Mouse (Mus musculus) heart, embryonic 13.5 days (tissue): ENCODE data around the gene Olfr1513. TPM values are rescaled to one million over a fixed set of nuclear protein-coding genes. Genes with fewer than 3 reads are reported as not detected.
A peak's percentile ranks its signal among the peaks of the same experiment; 100 is the strongest.
"Not testable (repeated sequence)": the region's sequence is repeated elsewhere in the genome, so short reads cannot be mapped to it uniquely, and the experiment has no call there.

Experiments used
- ATAC-seq: fragments of 200-750 bp; cut with Nextera tagmentation; 2 replicates; pipeline ENCODE4 v1.8.0; 2017; ENCODE audit warnings: moderate TSS enrichment; ENCODE audit not compliant: insufficient number of reproducible peaks, low FRiP score, low TSS enrichment; ENCODE audit errors: extremely low read depth
- H3K27ac ChIP-seq: fragments of 300-500 bp; sonication (generic); replicated peaks from 2 replicates; pipeline ENCODE4 v1.5.1; 2015; ENCODE audit warnings: moderate library complexity, mild to moderate bottlenecking, inconsistent platforms
- H3K27me3 ChIP-seq: fragments of 300-500 bp; sonication (generic); replicated peaks from 2 replicates; pipeline ENCODE4 v1.6.1; 2015; ENCODE audit warnings: mild to moderate bottlenecking, inconsistent platforms
- H3K36me3 ChIP-seq: fragments of 300-500 bp; sonication (generic); 2 replicates; pipeline ENCODE4 v1.6.1; 2015; ENCODE audit warnings: mild to moderate bottlenecking, inconsistent platforms
- H3K4me1 ChIP-seq: fragments of 300-500 bp; sonication (generic); 2 replicates; pipeline ENCODE4 v1.6.1; 2015; ENCODE audit warnings: inconsistent platforms
- H3K4me2 ChIP-seq: fragments of 300-500 bp; sonication (generic); 2 replicates; pipeline ENCODE4 v1.6.1; 2015; ENCODE audit warnings: inconsistent platforms, mild to moderate bottlenecking, moderate library complexity
- H3K4me3 ChIP-seq: fragments of 300-500 bp; sonication (generic); 2 replicates; pipeline ENCODE4 v1.5.1; 2015; ENCODE audit warnings: moderate library complexity, mild to moderate bottlenecking, inconsistent platforms
- H3K9ac ChIP-seq: fragments of 300-500 bp; sonication (generic); 2 replicates; pipeline ENCODE4 v1.6.1; 2015; ENCODE audit warnings: inconsistent platforms, mild to moderate bottlenecking, moderate library complexity
- H3K9me3 ChIP-seq: fragments of 300-500 bp; sonication (generic); 2 replicates; pipeline ENCODE4 v1.6.1; 2016; ENCODE audit warnings: inconsistent platforms
- WGBS: fragments of 180-500 bp; shearing (Covaris S2); methylation state at CpG from one replicate; pipeline ENCODE4 v1.1.7; 2015; ENCODE audit warnings: mixed read lengths; 5-methylcytosine and 5-hydroxymethylcytosine counted together
- polyA plus RNA-seq: library from polyadenylated mRNA; unstranded; fragments of >200 nt; fragmentation: Nextera tagmentation; extraction: Ambion mirVana; gene quantifications from 2 replicates; pipeline ENCODE4 v1.2.1, GENCODE M21; 2015

The Olfr1513 gene
- polyA plus RNA-seq: not detected in 2 replicates

- WGBS: 57% methylated on average over 4 of the region's 4 CpGs
- Histone ChIP-seq H3K27ac (no peak within 1 kb of the TSS), H3K36me3 (no peaks in the 10 kb centered on the region), H3K4me3 (no peak within 1 kb of the TSS), H3K4me2 (no peak within 1 kb of the TSS), H3K27me3 (no peaks in the 10 kb centered on the region), H3K9me3 (no peaks in the 10 kb centered on the region), H3K9ac (no peak within 1 kb of the TSS), H3K4me1 (no peaks in the 10 kb centered on the region)
- ATAC-seq: no peak
These were observed at the start of gene Olfr1513 for GRCm38 (mm10) chr14:52356308-52356707. Gene Olfr1513 (minus strand): TSS chr14:52356408.

GRCm38 (mm10) chr14:52397279-52397678, 41.1 kb upstream of the Olfr1513 start, which contains the start of gene Olfr1511:
Gene Olfr1511 (minus strand): TSS chr14:52397379.
- Histone ChIP-seq H3K27ac (no peak within 1 kb of the TSS), H3K36me3 (no peaks in the 10 kb centered on the region), H3K4me1 (no peaks in the 10 kb centered on the region), H3K4me3 (no peak within 1 kb of the TSS), H3K4me2 (no peak within 1 kb of the TSS), H3K9ac (no peak within 1 kb of the TSS), H3K9me3 (no peaks in the 10 kb centered on the region), H3K27me3 (no peaks in the 10 kb centered on the region)
- no peak for ATAC-seq
- WGBS: 66% methylated on average over 4 of the region's 4 CpGs

- not testable (repeated sequence) for H3K9ac ChIP-seq, H3K4me2 ChIP-seq, H3K27ac ChIP-seq, H3K4me1 ChIP-seq, H3K27me3 ChIP-seq, H3K4me3 ChIP-seq, ATAC-seq, H3K36me3 ChIP-seq, H3K9me3 ChIP-seq
- WGBS: 77% methylated on average over 9 of the region's 9 CpGs
These were observed 34.1 kb upstream of the Olfr1513 start for GRCm38 (mm10) chr14:52390084-52390848.

- WGBS: 70% methylated on average over 2 of the region's 2 CpGs
- Histone ChIP-seq H3K4me3 (no peak within 1 kb of the TSS), H3K9ac (no peak within 1 kb of the TSS)
These were observed 22.9 kb upstream of the Olfr1513 start, which contains the start of gene Olfr1512 for GRCm38 (mm10) chr14:52379068-52379467. Gene Olfr1512 (minus strand): TSS chr14:52379168.

GRCm38 (mm10) chr14:52368741-52369140, 12.5 kb upstream of the Olfr1513 start:
- H3K4me2 ChIP-seq: no peak overlapping the region
- no peaks in the 10 kb centered on the region; the same call in 1 of the 2 replicates for H3K9me3 ChIP-seq
- no peak overlapping the region for H3K27ac ChIP-seq
- no peak overlapping the region for H3K9ac ChIP-seq
- H3K27me3 ChIP-seq: no peaks in the 10 kb centered on the region
- no peak for ATAC-seq
- no peaks in the 10 kb centered on the region for H3K36me3 ChIP-seq
- H3K4me3 ChIP-seq: no peak overlapping the region
- 80% methylated on average over 3 of the region's 3 CpGs for WGBS
- no peaks in the 10 kb centered on the region for H3K4me1 ChIP-seq

More at GRCm38 (mm10) chr14:52379068-52379467, 22.9 kb upstream of the Olfr1513 start, which contains the start of gene Olfr1512:
- no peaks in the 10 kb centered on the region for H3K9me3 ChIP-seq
- H3K36me3 ChIP-seq: no peaks in the 10 kb centered on the region
- no peaks in the 10 kb centered on the region for H3K27me3 ChIP-seq
- no peak within 1 kb of the TSS for H3K27ac ChIP-seq
- no peaks in the 10 kb centered on the region for H3K4me1 ChIP-seq
- H3K4me2 ChIP-seq: no peak within 1 kb of the TSS
- no peak for ATAC-seq

- Histone ChIP-seq H3K4me3 (no peak overlapping the region), H3K4me2 (no peak overlapping the region), H3K9me3 (peaks cover 3% of the 10 kb centered on the region; the same call in 1 of the 2 replicates), H3K27me3 (peaks cover 12% of the 10 kb centered on the region; the same call in 1 of the 2 replicates), H3K9ac (no peak overlapping the region), H3K27ac (no peak overlapping the region), H3K36me3 (no peaks in the 10 kb centered on the region), H3K4me1 (no peaks in the 10 kb centered on the region)
- ATAC-seq: no peak
- WGBS: 71% methylated on average over 6 of the region's 6 CpGs
These were observed 16.7 kb downstream of the Olfr1513 start for GRCm38 (mm10) chr14:52339512-52339852.

GRCm38 (mm10) chr14:52338751-52339511, 17.3 kb downstream of the Olfr1513 start:
- H3K9me3 ChIP-seq: no peaks in the 10 kb centered on the region
- no peaks in the 10 kb centered on the region for H3K36me3 ChIP-seq
- no peaks in the 10 kb centered on the region for H3K4me1 ChIP-seq
- H3K27ac ChIP-seq: no peak overlapping the region
- H3K27me3 ChIP-seq: peaks cover 12% of the 10 kb centered on the region; the same call in 1 of the 2 replicates
- WGBS: 25% methylated on average over 21 of the region's 21 CpGs
- H3K9ac ChIP-seq: no peak overlapping the region
- H3K4me3 ChIP-seq: peak overlapping the region; percentile 21
- peak overlapping the region; percentile 50 for H3K4me2 ChIP-seq
- no peak for ATAC-seq

- Histone ChIP-seq H3K4me2 (no peak overlapping the region), H3K27ac (no peak overlapping the region), H3K9me3 (no peaks in the 10 kb centered on the region), H3K9ac (no peak overlapping the region), H3K36me3 (no peaks in the 10 kb centered on the region), H3K4me1 (peaks cover 12% of the 10 kb centered on the region; the same call in 1 of the 2 replicates), H3K27me3 (peaks cover 52% of the 10 kb centered on the region), H3K4me3 (no peak overlapping the region)
- ATAC-seq: no peak
- WGBS: 63% methylated on average over 1 of the region's 3 CpGs
These were observed 24.0 kb downstream of the Olfr1513 start for GRCm38 (mm10) chr14:52332171-52332570.

GRCm38 (mm10) chr14:52331069-52331750, 25.0 kb downstream of the Olfr1513 start:
- Histone ChIP-seq H3K4me3 (no peak overlapping the region), H3K36me3 (no peaks in the 10 kb centered on the region), H3K27me3 (peaks cover 62% of the 10 kb centered on the region), H3K4me2 (no peak overlapping the region), H3K9ac (no peak overlapping the region), H3K9me3 (no peaks in the 10 kb centered on the region), H3K4me1 (peaks cover 12% of the 10 kb centered on the region; the same call in 1 of the 2 replicates), H3K27ac (no peak overlapping the region)
- no peak for ATAC-seq
- 30% methylated on average over 4 of the region's 4 CpGs for WGBS

- no peak for ATAC-seq
- WGBS: 2% methylated on average over 26 of the region's 26 CpGs
- H3K27me3 ChIP-seq: peaks cover 73% of the 10 kb centered on the region
- no peaks in the 10 kb centered on the region for H3K36me3 ChIP-seq
- peak within 1 kb of the TSS; percentile 55 for H3K4me3 ChIP-seq
- H3K4me1 ChIP-seq: peaks cover 12% of the 10 kb centered on the region; the same call in 1 of the 2 replicates
- peak within 1 kb of the TSS; percentile 80 for H3K4me2 ChIP-seq
- no peaks in the 10 kb centered on the region for H3K9me3 ChIP-seq
- H3K9ac ChIP-seq: peak within 1 kb of the TSS; percentile 70
- no peak within 1 kb of the TSS for H3K27ac ChIP-seq
These were observed 28.0 kb downstream of the Olfr1513 start, which contains the start of gene Sall2 for GRCm38 (mm10) chr14:52327910-52328812. Gene Sall2 (minus strand): TSS chr14:52328762.
